Mouse (Mus musculus) bone marrow macrophage, adult 2 months (primary cell): ENCODE measurements around the gene Tbc1d7.

Experiments used
- CTCF ChIP-seq: IDR thresholded peaks from 2 replicates; pipeline ENCODE4 v1.5.1; 2012; ENCODE audit warnings: low read depth, mild to moderate bottlenecking, low read length, moderate library complexity
- POLR2A ChIP-seq: IDR thresholded peaks from 2 replicates; pipeline ENCODE4 v1.6.1; 2012; ENCODE audit warnings: mild to moderate bottlenecking, low read depth, low read length, borderline replicate concordance

DNA sequence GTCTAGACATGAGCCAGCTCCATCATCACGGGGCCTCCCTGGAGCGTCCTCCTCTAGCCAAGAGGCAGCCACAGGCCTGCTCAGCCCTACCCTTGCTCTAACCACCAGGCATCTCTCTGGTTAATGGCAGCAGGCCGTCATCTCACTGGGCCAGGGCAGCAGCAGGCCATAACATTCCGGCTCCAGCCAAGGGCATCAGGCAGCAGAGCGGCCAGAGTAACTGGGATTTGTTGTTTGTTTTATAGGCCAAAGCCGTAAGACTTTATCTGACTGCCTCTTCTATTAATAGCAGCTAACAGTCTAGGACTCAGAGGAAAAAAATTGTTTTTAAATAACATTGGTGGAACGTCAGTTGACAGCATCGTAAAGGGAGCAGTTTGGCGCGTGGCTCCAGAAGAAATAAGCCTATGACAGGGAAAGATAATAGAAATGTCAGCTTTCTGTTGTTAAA lies 39.5 kb downstream of the Tbc1d7 start:
- no peak for TF ChIP-seq POLR2A
- no peak for TF ChIP-seq CTCF
